Mouse (Mus musculus) frontal cortex, postnatal 14 days (tissue): ENCODE measurements around the gene Fuk.
A peak's percentile ranks its signal among the peaks of the same experiment; 100 is the strongest.
"Not testable (repeated sequence)": the region's sequence is repeated elsewhere in the genome, so short reads cannot be mapped to it uniquely, and the experiment has no call there.

Source experiments
- DNase-seq, 2 experiments: peaks; one replicate each; pipeline ENCODE4 v3.0.0; 2022; ENCODE audit warnings: low spot score in 2 of 2

Gene Fuk

DNA sequence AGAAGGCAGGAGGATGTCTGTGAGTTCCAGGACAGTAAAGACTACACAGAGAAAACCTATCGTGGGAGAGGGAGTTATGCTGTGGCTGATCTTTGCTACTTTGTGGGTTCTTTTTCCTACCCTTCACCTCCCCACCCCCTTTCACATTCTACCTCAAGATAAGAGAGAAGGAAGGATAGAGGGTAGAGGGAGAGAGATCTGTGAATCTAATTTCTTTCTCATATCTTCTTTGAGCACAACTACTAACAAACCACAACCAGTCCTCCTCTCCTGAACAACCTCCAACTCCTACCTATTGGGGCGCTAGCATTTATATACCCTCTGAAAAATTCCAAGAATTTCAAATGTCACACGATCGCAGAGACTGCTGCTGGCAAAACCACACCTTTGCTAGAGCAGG lies 24.4 kb downstream of the Fuk start:
- no peak for DNase-seq

DNA sequence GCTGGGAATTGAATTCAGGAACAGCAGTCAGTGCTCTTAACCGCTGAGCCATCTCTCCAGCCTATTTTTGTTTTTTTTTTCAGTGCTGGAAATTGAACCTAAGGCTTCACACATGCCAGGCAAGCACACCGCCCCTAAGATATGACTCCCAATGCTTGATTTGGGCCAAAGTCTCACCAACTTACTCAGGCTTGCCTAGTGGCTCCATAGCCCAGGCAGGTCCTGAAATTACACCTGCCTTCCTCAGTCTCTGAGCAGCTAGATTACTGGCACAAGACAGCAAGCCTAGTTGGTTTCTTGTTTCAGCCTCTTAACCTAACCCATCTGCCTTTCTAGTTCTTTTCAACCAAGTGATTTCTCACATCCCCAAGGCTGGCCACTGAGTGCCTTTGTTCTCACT lies 31.8 kb downstream of the Fuk start:
- DNase-seq = no peak

DNA sequence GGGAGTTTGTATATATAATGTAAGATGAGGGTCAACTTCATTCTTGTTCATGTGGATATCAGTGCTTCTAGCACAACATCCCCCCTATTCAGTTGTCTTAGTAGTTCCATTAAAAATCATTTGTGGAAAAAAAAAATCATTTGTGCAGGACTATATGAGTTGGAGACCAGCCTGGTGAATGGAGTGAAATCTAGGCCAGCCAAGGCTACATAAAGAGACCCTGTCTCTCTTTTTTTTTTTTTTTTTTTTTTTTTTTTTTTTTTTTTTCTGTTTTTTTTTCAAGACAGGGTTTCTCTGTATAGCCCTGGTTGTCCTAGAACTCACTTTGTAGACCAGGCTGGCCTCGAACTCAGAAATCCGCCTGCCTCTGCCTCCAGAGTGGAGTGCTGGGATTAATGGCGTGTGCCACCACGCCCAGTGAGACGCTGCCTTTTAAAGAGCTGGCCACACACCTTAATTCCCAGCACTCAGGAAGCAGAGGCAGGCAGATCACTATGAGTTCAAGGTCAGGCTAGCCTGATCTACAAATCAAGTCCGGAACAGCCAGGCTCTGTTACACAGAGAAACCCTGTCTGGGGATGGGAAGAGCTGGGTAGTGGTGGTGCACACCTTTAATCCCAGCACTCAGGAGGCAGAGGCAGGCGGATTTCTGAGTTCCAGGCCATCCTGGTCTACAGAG lies 40.8 kb downstream of the Fuk start:
- not testable (repeated sequence) for DNase-seq

DNA sequence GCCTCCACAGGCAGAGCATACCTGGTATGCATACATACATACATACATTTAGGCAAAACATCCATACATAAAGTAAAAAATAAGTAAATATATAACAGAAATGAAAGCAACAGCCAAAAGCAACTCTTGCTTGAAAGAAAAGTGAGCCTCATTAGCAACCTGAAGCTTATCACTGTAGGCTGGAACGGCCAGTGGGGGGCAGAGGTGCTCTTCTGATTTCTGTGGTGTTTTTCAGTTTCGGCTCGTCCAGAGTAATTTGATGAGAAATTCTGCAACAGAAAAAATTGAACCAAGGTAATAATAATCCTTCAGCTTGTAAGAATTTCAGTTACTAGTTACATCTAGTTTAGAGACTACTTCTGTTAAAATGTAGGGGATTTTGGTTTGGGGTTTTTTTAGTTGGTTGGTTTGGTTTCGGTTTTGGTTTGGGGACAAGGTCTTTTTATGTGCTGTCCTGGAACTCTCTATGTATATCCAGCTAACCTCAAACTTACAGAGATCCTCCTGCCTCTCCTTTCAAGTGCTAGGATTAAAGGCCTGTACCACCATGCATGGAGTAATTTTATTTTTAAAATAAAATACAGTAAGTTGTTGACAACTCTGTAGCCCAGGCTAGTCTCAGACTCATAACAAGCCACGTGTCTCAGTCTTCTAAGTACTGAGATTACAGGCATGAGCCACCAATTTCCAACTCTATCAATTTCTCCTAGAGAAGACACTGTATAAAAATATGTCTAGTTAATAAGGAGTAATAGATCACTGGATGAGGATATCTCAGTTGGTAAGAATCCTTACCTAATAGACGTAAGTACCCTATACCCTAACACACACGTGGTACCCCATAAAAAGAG lies 42.4 kb downstream of the Fuk start:
- DNase-seq = no peak

DNA sequence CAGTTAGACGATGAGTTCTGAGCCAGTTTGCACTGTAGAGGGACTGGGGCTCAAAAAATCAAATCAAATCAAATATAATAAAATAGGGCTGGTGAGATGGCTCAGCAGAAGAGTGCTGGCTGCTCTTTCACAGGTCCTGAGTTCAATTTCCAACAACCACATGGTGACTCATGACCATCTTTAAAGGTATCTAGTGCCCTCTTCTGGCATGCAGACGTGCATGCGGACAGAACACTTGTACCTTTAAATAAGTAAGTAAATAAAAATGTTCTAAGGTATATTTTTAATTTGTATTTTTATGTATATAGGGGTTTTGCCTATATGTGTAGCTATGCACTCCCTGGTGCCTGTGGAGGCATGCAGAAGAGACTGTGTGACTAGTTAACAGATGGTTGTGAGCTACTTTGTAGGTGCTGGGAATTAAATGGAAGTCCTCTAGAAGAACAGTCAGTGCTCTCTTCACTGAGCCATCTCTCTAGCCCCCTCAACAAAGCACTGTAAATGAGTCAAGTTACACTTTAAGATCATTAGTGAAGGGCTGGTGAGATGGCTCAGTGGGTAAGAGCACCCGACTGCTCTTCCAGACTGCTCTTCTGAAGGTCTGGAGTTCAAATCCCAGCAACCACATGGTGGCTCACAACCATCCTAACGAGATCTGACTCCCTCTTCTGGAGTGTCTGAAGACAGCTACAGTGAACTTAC lies 45.4 kb downstream of the Fuk start:
- DNase-seq = no peak

DNA sequence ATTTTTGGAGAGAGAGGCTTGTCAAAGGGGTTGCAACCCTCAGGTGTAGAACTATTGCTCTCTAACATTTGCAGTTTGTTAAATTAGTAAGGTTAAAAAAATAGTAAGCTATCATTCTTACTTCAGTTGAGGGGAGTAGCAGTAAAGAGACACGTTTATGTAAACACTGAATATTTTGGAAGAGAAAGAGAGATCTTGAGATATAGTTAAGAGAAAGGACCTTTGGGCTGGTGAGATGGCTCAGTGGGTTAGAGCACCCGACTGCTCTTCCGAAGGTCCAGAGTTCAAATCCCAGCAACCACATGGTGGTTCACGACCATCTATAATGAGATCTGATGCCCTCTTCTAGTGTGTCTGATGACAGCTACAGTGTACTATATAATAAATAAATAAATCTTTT lies 46.2 kb downstream of the Fuk start:
- not testable (repeated sequence) for DNase-seq

DNA sequence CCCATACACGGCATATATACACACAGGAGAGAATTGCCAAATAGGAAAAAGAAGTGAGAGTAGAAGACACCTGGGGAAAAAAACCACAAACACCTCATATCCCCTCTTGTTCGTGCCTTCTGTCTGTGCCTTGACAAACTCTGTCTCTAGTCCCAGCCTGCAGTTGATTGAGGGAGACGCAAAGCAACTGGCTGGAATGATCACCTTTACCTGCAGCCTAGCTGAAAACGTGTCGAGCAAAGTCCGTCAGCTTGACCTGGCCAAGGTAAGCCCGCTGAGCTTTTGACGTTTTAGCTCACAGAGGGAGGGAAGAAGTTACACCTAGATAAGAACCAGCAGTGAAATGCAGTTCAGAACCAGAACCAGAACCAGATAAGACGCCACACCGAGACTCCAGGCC lies 51.1 kb downstream of the Fuk start:
- no peak for DNase-seq

DNA sequence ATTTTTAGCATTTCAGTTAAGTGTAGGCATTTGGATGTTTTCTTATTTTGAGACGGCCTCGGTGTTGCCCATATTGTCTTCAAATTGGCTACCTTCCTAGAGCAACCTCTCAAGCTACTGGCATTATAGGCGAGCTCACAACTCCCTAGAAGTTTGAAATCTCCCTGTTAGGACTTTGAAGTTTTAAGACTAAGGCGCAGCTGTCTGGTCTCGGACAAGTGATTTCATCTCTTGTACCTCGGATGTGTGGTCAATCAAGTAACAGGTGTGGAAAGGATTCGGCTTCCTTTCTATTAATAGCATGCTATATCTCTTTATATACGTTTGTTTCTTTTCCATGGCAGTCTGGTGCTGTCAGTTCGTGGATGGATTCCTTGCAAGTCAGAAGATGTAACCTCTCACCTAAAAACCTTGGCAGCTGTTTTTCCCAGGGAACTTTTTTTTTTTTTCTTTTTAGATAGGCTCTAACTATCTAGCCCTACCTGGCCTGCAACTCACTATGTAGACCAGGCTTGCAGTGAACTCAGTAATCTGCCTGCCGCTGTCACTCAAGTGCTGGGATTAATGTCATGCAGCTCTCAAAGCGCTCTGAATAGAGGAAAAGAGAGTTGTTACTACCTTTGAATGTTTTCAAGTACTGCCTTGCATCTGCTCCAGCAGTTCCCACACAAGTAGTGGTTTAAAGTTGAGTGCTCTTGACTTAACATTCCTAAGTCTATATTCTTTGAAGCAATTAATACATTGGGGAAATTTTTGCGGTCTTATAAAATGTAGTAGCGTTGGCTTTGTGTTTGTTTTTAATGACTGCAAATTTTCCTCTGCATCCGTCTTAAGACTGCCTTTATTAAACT lies 54.4 kb downstream of the Fuk start:
- no peak for DNase-seq

DNA sequence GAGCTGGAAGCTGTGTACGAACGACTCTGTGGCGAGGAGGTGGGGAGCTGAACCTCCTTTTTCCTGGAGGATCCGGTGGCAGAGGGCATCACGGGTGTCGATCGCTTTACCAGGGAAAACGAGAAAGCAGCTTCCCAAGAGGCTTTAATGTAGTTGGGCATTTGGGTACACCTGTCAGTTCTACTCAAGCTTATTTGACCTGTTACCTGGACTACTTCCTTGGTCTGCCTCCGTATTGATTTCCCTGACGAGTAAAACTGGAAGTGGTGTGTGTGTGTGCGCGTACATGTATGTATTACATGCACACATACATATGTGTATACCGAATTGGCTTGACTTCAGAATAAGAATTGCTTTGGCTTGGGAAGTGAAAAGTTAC lies 55.1 kb downstream of the Fuk start:
- no peak for DNase-seq

DNA sequence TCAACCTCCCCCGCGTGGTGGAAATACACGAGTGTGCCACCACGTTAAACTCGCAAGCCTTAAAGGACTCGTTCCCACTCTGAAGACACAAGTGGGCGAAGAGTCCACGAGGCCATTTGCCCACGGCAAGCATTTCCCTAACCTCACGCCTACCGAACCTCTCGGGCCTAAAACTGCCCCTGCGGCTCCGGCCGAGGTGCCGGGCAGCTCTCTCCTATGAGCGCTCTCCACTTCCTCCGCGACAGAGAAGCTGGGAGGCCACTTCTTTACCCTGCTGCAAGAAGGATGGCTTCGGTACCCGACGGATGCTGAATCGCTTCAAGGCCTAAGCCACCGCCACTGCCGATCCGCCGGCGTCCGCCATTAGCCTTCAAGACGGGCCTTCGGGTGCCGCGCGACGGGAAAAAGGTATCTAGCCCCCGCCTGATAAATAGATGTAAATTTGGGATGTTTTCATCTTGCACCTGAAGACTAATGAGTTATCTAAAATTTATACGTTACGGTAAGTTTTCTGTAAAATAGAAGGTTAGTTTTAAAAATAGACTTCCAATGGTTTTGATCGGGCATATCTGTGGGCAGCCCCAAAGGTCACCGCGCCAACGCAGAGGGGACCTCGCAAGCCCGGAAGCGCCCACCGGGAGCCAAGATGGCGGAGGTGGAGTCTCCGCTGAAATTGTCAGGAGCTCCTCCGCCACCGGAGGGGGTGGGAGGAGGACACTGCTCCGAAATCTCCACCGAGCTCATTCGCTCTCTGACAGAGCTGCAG lies 55.7 kb downstream of the Fuk start, which contains the start of the genes Cog4 and Sf3b3:
Gene Cog4, plus strand, starts transcription at position 196 of the 766 bp plus-strand sequence.
Gene Sf3b3, minus strand, starts transcription at position 383 of the 766 bp plus-strand sequence.
- DNase-seq = peak; percentile 73 to 76

DNA sequence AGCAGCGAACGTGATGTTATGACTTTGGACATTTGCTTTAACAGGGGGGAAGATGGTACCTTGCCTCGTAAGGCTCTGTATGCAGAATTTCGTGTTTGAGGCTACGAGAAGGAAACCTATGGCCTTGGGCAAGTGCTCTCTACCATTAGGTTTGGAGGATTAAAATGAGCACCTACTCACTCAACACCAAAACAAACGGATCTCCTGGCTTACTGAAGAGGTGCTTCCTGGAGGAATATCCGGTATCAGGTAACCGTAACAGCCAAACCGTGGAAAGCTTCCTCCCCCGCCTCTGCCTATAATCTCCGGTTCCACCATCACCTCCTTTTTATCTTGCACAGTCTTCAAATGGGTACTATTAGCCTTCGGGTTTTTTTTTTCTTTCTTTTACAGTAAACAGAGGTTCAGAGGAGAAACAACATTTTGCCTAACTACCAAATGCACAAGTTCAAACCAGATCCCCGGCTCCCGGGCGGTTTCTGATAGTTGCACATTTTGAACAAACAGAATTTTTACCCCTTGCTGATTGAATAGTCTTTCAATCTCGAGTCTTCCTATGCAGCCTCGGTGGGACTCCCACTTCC lies 56.4 kb downstream of the Fuk start:
- DNase-seq = no peak

DNA sequence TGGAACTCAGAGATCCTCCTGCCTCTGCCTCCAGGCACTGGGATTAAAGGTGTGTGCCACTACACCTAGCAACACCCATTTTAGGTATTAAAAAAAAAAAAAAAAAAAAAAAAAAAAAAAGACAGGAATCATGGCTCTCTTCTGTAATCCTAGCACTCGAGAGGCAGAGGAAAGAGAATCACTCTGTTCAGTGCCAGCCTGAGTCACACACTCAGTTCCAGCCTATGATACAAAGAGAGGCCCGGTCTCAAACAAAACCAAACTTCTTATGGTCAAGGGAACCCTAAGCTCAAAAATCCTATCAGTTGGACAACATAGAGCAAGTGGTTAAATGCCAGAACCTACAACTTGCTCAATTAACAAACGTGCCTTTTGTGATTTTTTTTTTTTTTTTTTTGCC lies 57.3 kb downstream of the Fuk start:
- no peak for DNase-seq

DNA sequence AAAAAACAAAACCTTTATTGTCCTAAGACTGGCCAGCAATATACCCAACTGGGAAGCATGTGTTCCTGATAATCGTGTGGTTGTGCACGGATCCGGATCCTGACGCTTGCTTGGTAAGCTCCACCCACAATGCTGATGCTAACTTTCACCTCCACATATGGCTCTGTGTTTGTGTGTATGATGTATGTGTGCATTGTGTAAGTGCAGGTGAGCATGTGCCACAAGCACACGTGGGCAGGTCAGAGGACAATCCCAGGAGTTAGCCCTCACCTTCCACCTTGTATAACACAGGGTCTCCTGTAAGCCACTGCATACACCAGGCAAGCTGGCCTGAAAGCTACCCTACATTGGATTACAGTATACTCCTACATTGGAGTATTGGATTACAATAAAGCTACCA lies 59.1 kb downstream of the Fuk start:
- no peak for DNase-seq

DNA sequence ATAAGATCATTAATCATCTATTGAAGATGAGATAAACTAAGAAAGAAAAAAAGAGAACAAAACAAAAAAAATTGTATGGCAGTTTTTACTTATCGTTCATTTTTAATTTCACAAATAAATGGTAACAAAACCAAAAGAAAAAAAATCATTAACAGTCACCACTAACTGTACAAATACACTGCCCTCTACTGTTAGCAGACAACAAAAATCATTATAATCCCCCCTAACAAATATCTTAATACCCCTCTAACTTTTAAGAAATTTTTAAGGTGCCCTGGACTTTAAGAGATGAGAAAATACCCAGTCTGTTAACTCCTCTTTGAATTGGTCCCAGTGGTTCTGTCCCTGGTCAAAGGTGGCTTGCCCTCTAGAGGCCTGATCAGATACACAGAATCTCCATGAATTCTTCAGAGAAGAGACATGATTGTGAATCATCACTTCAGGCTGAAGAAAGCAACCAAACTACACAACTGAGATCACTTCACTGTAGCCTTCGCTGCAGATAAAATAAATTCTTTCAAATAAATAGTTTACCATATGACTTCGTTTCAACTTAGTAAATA lies 60.2 kb downstream of the Fuk start:
- no peak for DNase-seq
